Mouse (Mus musculus): ENCODE measurements around the gene Traf3ip1. TPM values are rescaled to one million over a fixed set of nuclear protein-coding genes. Genes with fewer than 3 reads are reported as not detected.
A peak's percentile ranks its signal among the peaks of the same experiment; 100 is the strongest.

Gene Traf3ip1
- polyA plus RNA-seq, 1 experiment from 2014 or later: 4.8 TPM

DNA sequence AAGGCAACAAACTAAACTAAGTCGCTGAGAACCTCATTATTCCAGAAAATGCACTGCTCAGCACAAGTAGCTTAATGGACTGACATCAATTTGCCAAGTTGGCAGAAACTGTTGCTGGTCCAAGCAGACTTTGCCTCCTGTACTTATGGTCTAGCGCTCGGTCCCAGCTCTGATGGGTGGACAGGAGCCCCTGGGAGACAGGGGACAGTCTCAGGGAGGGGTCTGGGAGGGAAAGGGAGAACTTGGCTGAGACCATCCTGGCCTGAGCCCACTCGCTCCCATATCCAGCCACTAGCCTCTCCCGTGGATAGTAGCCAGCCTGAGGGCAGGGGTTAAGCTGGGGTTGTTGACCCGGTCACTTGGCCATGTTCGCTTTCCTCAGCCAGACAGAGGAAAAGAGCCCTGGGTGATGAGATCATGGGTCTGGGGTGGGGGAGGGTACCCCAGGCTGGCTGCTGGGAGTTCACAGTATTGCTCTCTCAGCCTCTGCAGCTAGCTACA, 38.7 kb upstream of the Traf3ip1 start:
- 35% methylated on average over 7 of the region's 7 CpGs for WGBS
- Histone ChIP-seq H3K27ac (ENCODE audit: poor library complexity, severe bottlenecking) (peak overlapping the region; percentile 76), H3K9me3 (replicated peaks) (no peaks in the 10 kb centered on the region), H3K4me1 (replicated peaks) (peaks cover 87% of the 10 kb centered on the region), H3K27me3 (replicated peaks) (no peaks in the 10 kb centered on the region), H3K36me3 (no peaks in the 10 kb centered on the region), H3K4me3 (no peak overlapping the region), H3K9ac (peak overlapping the region; percentile 38), H3K4me2 (peak overlapping the region; percentile 28)
- ATAC-seq (ENCODE audit: insufficient number of reproducible peaks, low FRiP score): no peak

DNA sequence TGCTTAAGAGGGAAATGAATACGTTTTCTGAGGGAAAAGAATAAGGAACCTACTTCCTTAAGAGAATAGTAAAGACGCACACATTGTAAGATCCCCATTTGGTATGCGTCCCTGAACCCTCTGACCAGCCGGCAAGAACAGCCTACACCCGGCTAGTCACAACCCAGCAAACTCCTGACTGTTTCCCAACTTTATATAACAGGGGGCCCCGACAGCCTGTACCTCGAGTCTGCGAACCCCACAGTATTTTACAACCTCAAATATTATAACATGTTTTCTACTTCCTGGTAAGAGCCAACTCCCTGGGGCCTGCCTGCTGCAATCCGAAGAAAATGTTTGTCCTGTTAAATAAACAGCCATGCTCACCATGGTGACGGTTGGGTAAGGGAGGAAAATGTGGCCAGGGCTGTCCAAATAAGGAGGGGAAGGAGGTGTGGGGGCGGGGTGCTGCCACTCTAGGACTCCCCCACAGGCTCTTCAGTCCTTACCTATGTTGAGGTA, 38.1 kb upstream of the Traf3ip1 start:
- no peak for ATAC-seq (ENCODE audit: insufficient number of reproducible peaks, low FRiP score)
- H3K9me3 ChIP-seq (replicated peaks): no peaks in the 10 kb centered on the region
- H3K4me2 ChIP-seq: peak overlapping the region; percentile 28
- H3K27ac ChIP-seq (ENCODE audit: poor library complexity, severe bottlenecking): peak overlapping the region; percentile 76
- H3K4me3 ChIP-seq: no peak overlapping the region
- 46% methylated on average over 11 of the region's 11 CpGs for WGBS
- H3K36me3 ChIP-seq: no peaks in the 10 kb centered on the region
- peaks cover 81% of the 10 kb centered on the region for H3K4me1 ChIP-seq (replicated peaks)
- H3K9ac ChIP-seq: peak overlapping the region; percentile 38; the same call in 1 of the 2 replicates
- no peaks in the 10 kb centered on the region for H3K27me3 ChIP-seq (replicated peaks)

DNA sequence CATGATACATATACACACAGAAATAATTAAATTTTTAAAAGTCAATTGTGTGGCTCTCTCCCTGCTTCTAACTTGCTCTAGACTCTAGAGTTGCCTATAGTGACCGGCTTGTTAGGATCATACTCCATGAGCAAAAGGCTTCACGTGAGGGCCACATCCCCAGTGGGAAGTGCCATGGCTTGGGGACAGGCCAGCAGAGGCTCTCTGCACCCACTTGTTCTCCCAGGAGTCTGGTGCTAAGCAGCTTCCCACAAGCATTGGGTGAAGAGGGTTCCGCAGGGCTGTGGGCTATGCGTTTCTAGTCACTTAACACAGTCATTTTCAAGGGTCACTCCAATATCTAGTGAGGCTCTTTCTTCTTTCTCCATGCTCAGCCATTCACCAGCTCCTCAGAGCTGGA, 37.3 kb upstream of the Traf3ip1 start:
- ATAC-seq (ENCODE audit: insufficient number of reproducible peaks, low FRiP score): no peak
- H3K9me3 ChIP-seq (replicated peaks): no peaks in the 10 kb centered on the region
- H3K4me1 ChIP-seq (replicated peaks): peaks cover 74% of the 10 kb centered on the region
- no peaks in the 10 kb centered on the region for H3K36me3 ChIP-seq
- H3K27ac ChIP-seq (ENCODE audit: poor library complexity, severe bottlenecking): 0 out of 2 replicates have a peak overlapping the region, but pooled peaks have one; percentile 76
- no peaks in the 10 kb centered on the region for H3K27me3 ChIP-seq (replicated peaks)
- H3K4me3 ChIP-seq: no peak overlapping the region
- no peak overlapping the region for H3K4me2 ChIP-seq
- no peak overlapping the region for H3K9ac ChIP-seq
- 91% methylated on average over 4 of the region's 4 CpGs for WGBS

DNA sequence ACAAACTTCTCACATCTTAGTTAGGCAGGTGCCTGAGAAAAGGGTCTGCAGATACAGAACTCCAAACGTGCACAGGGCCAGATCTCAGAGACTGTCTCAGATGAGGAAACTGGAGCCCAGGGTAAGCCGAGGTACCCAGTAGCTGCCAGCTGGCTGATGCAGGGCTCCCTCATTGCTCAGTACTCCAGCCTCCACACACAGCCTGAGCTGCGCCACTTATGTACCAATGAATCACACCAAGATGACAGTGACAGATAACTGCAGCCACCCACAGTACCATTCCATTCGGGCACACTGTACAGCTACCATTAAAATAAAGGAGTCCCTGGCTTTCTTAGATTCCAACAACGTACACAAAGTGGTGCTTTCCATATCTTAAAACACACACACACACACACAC, 36.7 kb upstream of the Traf3ip1 start:
- WGBS: 61% methylated on average over 5 of the region's 5 CpGs
- Histone ChIP-seq H3K27me3 (replicated peaks) (no peaks in the 10 kb centered on the region), H3K4me3 (peak overlapping the region; percentile 75; the same call in 1 of the 2 replicates), H3K9me3 (replicated peaks) (no peaks in the 10 kb centered on the region), H3K4me1 (replicated peaks) (peaks cover 68% of the 10 kb centered on the region), H3K27ac (ENCODE audit: poor library complexity, severe bottlenecking) (no peak overlapping the region), H3K9ac (no peak overlapping the region), H3K4me2 (peak overlapping the region; percentile 90), H3K36me3 (no peaks in the 10 kb centered on the region)
- no peak for ATAC-seq (ENCODE audit: insufficient number of reproducible peaks, low FRiP score)

DNA sequence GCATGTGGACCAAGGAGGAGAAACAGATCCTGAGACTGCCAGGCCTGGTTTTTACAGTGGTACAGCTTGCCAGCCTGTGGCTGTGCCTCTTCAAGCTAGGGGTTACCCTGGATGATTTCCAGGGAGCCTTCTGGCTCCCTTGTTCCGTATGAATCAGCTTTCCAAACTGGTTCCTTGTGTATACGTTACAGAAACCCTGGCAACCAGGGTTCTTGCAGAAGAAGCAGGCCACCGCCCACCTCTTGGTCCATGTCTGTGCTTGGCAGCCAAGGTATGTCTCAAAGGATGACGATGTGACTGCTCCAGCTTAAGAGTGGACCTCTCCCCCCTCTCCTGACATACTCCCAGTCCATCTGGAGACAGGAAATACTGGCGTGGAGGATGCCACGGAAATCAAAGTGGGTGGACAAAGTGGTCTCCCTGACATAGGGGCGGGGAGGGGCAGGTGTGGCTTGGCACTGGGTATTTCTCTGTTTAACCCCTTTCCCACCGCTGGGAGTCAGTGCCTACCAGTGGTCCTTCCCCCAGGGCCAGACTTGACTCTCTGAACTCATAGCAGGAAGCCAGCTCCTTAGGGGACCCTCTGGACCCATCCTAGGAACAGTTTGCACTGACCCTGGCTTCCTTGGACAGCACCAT, 36.1 kb upstream of the Traf3ip1 start:
- Histone ChIP-seq H3K4me2 (peak overlapping the region; percentile 90), H3K4me1 (replicated peaks) (peaks cover 65% of the 10 kb centered on the region), H3K36me3 (no peaks in the 10 kb centered on the region), H3K4me3 (peak overlapping the region; percentile 75), H3K27ac (ENCODE audit: poor library complexity, severe bottlenecking) (no peak overlapping the region), H3K9me3 (replicated peaks) (no peaks in the 10 kb centered on the region), H3K9ac (peak overlapping the region; percentile 79), H3K27me3 (replicated peaks) (no peaks in the 10 kb centered on the region)
- WGBS: 20% methylated on average over 8 of the region's 8 CpGs
- ATAC-seq (ENCODE audit: insufficient number of reproducible peaks, low FRiP score): no peak

DNA sequence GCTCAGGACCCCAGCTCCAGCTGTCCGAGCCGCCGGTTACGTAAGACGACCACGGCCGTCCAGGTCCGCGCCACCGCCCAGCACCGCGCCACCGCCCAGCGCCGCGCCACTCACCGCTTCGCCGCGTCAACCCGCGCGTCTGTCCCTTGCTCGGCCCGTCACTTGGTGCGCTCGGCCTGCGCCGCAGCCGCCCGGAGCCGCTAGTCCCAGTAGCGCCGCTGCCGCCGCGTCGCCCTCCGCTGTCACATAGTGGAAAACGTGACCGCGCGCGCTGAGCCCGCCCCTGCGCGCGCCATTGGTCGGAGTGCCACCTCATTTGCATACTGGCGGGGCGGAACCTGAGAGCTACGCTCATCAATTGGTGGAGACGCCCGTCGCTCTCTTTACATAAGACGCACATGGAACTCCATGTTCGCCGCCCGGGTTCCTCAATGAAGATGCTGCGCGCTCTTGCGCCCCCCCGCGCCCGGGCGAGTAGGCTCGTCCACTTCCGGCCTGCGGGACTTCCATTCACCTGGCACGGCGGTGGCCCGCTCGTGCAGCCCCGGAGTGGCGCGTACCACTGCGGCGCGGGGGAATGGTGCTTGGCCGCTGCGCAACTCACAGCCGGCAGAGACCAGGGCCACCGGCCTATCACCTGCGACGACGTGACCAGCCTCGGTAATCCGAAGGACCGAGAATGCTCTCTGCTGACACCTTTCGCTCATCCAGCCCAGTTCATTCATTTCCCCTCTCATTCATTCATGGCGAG, 35.2 kb upstream of the Traf3ip1 start, which contains the start of gene Per2:
Per2 (minus strand) TSS at position 266 of the 751 bp plus-strand sequence.
- Histone ChIP-seq H3K4me1 (replicated peaks) (peaks cover 56% of the 10 kb centered on the region), H3K27me3 (replicated peaks) (no peaks in the 10 kb centered on the region), H3K4me2 (peak within 1 kb of the TSS; percentile 90), H3K36me3 (no peaks in the 10 kb centered on the region), H3K9ac (peak within 1 kb of the TSS; percentile 79), H3K4me3 (peak within 1 kb of the TSS; percentile 75), H3K27ac (ENCODE audit: poor library complexity, severe bottlenecking) (peak within 1 kb of the TSS; percentile 57), H3K9me3 (replicated peaks) (no peaks in the 10 kb centered on the region)
- under 1% methylated on average over 91 of the region's 91 CpGs for WGBS
- ATAC-seq (ENCODE audit: insufficient number of reproducible peaks, low FRiP score): peak; percentile 97

DNA sequence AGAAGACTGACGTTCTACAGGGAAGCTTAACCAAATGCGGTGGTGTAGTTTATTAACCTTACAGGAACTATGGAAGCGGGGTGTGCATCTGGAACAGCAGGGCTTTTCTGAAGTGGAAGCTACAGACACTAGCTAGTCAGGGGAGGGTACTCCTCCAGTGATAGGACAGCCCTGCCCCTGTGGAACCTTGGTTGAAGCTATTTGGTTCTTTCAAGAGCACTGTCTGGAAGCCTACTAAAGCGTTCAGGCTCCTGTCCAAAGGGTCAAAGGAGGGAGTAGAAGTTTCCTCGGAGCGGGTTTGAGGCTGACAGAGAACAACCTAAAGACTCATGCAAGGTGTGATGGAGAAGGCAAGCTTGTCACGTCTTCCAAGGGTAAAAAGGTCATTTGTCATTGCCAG, 34.4 kb upstream of the Traf3ip1 start:
- Histone ChIP-seq H3K36me3 (no peaks in the 10 kb centered on the region), H3K4me3 (peak overlapping the region; percentile 75; the same call in 1 of the 2 replicates), H3K4me1 (replicated peaks) (peaks cover 54% of the 10 kb centered on the region), H3K9ac (no peak overlapping the region), H3K27me3 (replicated peaks) (no peaks in the 10 kb centered on the region), H3K27ac (ENCODE audit: poor library complexity, severe bottlenecking) (no peak overlapping the region), H3K9me3 (replicated peaks) (no peaks in the 10 kb centered on the region), H3K4me2 (peak overlapping the region; percentile 90)
- WGBS: 32% methylated on average over 7 of the region's 7 CpGs
- ATAC-seq (ENCODE audit: insufficient number of reproducible peaks, low FRiP score): no peak

DNA sequence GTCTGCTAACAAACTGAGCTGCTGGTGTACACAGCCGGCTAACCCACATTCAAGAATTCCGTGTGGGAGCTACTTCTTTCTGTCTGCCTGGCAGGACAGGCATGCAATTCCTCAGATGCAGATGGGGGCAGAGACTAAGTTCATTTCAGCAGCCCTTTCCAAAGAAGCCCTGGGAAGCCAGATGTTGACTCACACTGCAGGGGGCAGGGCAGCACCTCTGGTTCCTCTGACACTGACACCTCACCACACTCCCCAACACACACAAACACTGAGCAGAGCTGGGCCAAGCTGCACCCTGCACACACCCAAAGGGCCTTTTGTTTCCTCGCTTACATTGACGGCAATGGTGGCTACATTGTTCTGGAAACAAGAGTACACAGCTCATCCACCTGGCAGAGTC, 33.9 kb upstream of the Traf3ip1 start:
- 37% methylated on average over 4 of the region's 4 CpGs for WGBS

DNA sequence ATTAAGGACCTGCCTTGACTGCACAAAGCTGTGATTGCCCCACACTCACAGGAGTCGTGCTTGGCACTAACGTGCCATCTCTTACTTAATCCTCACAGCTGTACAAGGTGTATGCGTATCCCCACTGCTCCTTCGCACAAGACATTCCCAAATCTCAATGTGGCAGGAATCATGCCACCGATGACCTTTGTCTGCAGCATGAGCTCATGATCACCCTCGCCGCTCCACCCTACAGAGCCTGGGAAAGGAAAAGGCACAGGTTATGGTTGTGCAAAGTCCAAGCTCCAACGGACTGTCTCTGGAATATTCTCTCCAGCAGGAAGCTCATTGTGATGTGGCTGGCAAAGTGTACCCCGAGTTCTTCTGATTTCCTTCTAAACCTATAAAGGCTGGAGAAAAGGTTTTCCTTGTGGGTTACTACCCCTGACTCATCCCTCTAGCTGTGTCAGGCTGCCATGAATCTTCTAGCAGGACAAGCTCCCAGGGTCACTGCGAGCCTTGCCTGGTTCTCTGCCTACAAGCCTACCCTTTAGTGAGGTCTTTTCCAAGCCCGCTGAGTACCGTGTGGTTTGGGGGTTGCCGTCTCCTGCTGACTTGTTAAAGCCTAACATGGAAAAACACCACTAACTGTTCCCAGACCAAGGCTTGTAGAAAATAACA, 31.0 kb upstream of the Traf3ip1 start:
- H3K4me1 ChIP-seq (replicated peaks): peaks cover 32% of the 10 kb centered on the region
- no peak overlapping the region for H3K27ac ChIP-seq (ENCODE audit: poor library complexity, severe bottlenecking)
- ATAC-seq (ENCODE audit: insufficient number of reproducible peaks, low FRiP score): no peak
- no peak overlapping the region for H3K9ac ChIP-seq
- H3K4me2 ChIP-seq: no peak overlapping the region
- no peaks in the 10 kb centered on the region for H3K36me3 ChIP-seq
- 85% methylated on average over 13 of the region's 13 CpGs for WGBS
- no peaks in the 10 kb centered on the region for H3K9me3 ChIP-seq (replicated peaks)
- H3K4me3 ChIP-seq: no peak overlapping the region
- H3K27me3 ChIP-seq (replicated peaks): no peaks in the 10 kb centered on the region

More for the DNA sequence above, 33.9 kb upstream of the Traf3ip1 start:
- no peak overlapping the region for H3K27ac ChIP-seq (ENCODE audit: poor library complexity, severe bottlenecking)
- no peak overlapping the region for H3K4me2 ChIP-seq
- no peak overlapping the region for H3K4me3 ChIP-seq
- no peak for ATAC-seq (ENCODE audit: insufficient number of reproducible peaks, low FRiP score)
- H3K36me3 ChIP-seq: no peaks in the 10 kb centered on the region
- peaks cover 53% of the 10 kb centered on the region for H3K4me1 ChIP-seq (replicated peaks)
- no peaks in the 10 kb centered on the region for H3K9me3 ChIP-seq (replicated peaks)
- no peak overlapping the region for H3K9ac ChIP-seq
- H3K27me3 ChIP-seq (replicated peaks): no peaks in the 10 kb centered on the region

DNA sequence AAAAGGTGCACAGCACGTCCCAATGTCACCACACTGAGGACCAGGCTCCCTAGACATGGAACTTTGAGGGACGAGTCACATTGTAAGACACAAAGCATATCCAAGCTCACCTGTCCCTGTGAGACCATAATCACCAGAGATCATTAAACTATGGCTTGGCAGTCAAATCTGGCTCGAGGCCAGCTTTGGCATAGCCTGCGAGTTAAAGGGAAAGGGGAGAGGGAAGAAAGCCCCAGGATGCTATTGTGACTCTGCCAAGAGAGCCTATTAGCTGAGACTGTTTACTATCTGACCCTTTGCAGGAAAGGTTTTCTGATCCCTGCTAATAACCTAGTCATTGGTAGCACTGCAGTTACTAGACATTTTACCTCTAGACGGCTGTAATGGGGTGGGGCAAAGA, 30.0 kb upstream of the Traf3ip1 start:
- H3K4me3 ChIP-seq: no peak overlapping the region
- H3K4me2 ChIP-seq: no peak overlapping the region
- peaks cover 29% of the 10 kb centered on the region for H3K4me1 ChIP-seq (replicated peaks)
- H3K9me3 ChIP-seq (replicated peaks): no peaks in the 10 kb centered on the region
- no peaks in the 10 kb centered on the region for H3K36me3 ChIP-seq
- no peaks in the 10 kb centered on the region for H3K27me3 ChIP-seq (replicated peaks)
- no peak overlapping the region for H3K27ac ChIP-seq (ENCODE audit: poor library complexity, severe bottlenecking)
- no peak overlapping the region for H3K9ac ChIP-seq
- 55% methylated on average over 5 of the region's 5 CpGs for WGBS
- no peak for ATAC-seq (ENCODE audit: insufficient number of reproducible peaks, low FRiP score)

DNA sequence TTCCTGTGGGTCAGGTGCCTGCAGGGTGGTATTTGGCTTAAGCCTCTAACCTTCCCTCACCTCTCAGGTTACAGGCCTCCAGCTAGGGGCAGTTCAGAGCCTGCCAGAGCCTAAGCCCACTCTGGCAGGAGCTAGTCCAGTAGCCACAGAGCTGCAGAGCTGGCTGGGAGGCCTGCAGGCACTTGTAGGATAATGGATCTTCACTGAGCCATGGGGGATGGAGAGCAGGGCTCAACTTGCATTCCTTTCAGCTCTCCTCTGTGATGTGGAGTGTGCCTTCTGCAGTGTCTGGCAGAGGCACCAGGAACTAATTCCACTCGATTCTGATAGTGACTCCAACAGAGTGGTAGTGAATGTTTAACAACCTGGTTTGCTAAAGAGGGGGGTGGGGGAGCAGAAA, 29.2 kb upstream of the Traf3ip1 start:
- Histone ChIP-seq H3K36me3 (no peaks in the 10 kb centered on the region), H3K4me1 (replicated peaks) (peaks cover 23% of the 10 kb centered on the region), H3K27me3 (replicated peaks) (no peaks in the 10 kb centered on the region), H3K27ac (ENCODE audit: poor library complexity, severe bottlenecking) (no peak overlapping the region), H3K4me3 (no peak overlapping the region), H3K4me2 (no peak overlapping the region), H3K9me3 (replicated peaks) (no peaks in the 10 kb centered on the region), H3K9ac (no peak overlapping the region)
- WGBS: 8% methylated on average over 1 of the region's 1 CpGs
- ATAC-seq (ENCODE audit: insufficient number of reproducible peaks, low FRiP score): no peak
